Mouse (Mus musculus) bone marrow macrophage, adult 2 months (primary cell): Measurements from ENCODE around the gene Dnmt3a. TPM values are rescaled to one million over a fixed set of nuclear protein-coding genes. Genes with fewer than 3 reads are reported as not detected.
A peak's percentile ranks its signal among the peaks of the same experiment; 100 is the strongest.

Experiments
- H3K27ac ChIP-seq: 2 replicates; pipeline ENCODE4 v1.5.1; 2012; ENCODE audit warnings: low read depth, low read length; ENCODE audit not compliant: insufficient read depth
- H3K4me1 ChIP-seq: 2 replicates; pipeline ENCODE4 v1.6.1; 2012; ENCODE audit warnings: low read length; ENCODE audit not compliant: control insufficient read depth, insufficient read depth
- H3K4me3 ChIP-seq: 2 replicates; pipeline ENCODE4 v1.5.1; 2012; ENCODE audit warnings: mild to moderate bottlenecking, low read length, moderate library complexity; ENCODE audit not compliant: insufficient read depth
- CTCF ChIP-seq: IDR thresholded peaks from 2 replicates; pipeline ENCODE4 v1.5.1; 2012; ENCODE audit warnings: low read depth, mild to moderate bottlenecking, low read length, moderate library complexity
- POLR2A ChIP-seq: IDR thresholded peaks from 2 replicates; pipeline ENCODE4 v1.6.1; 2012; ENCODE audit warnings: mild to moderate bottlenecking, low read depth, low read length, borderline replicate concordance
- polyA plus RNA-seq: library from polyadenylated mRNA; stranded (reverse); fragments of >200 nt; gene quantifications from 2 replicates; pipeline ENCODE4 v1.2.4, GENCODE M21; 2012; ENCODE audit not compliant: missing spikeins, insufficient read depth, insufficient read length

Gene Dnmt3a
- polyA plus RNA-seq, 1 experiment = 53.8 TPM

DNA sequence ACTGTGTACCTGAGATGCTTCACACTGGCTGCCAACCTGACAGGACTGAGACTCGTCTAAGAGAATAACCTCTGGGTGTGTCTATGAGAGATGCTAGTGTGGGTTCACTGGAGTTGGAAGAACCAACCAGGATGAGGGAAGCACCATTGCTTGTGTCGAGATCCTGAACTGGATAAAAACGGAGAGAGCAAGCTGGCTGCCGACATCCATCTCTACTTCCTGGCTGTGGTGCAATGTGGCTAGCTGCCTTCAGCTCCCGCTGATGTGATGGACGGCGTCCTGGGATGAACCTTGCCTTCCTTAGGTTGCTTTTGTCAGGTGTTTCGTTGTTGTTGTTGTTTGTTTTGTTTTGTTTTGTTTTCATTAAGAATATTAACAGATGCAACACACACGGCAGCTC lies 52.0 kb downstream of the Dnmt3a start:
- Histone ChIP-seq H3K4me1 (peaks cover 82% of the 10 kb centered on the region), H3K4me3 (no peak overlapping the region), H3K27ac (peak overlapping the region; percentile 96)
- TF ChIP-seq CTCF (no peak), POLR2A (no peak)

DNA sequence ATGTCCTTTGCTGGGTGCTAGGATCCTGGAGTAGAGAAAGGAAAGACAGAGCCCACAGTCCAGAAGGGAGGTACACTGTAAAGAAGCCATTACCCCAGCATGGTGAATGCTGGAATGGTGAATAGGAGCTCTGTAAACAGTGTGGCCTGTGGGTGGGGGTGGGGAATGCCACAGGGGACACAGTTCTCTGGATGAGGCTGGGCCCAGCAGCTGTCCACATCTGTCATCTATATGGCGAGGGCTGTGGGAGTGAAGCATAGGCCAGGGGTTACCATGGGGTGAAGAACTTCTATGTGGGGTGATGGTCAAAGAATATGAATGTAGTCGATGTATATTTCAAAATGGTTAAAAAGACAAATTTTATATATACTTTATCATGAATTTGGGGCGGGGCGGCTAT lies 52.9 kb downstream of the Dnmt3a start:
- H3K4me3 ChIP-seq = no peak overlapping the region
- TF ChIP-seq POLR2A = no peak
- TF ChIP-seq CTCF = no peak
- no peak overlapping the region for H3K27ac ChIP-seq
- H3K4me1 ChIP-seq = peaks cover 77% of the 10 kb centered on the region

DNA sequence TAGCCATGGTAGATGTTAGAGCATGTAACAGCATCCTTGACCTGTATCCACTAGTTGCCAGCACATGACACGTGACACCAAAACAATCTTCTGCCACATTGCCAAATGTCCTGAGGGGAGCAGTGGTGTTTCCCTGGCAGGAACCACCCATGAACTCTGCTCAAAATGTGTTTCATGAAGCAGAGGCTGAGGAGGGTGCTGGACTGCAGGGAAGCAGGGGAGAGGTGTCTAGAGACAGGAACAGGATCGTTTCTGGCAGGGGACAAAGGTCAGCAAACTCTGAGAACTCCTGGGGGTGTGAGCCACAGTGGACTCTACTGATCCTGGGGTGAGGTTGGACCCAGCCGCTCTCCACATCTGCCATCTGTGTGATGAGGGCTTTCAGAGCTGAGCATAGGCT lies 53.7 kb downstream of the Dnmt3a start:
- no peak overlapping the region for H3K4me3 ChIP-seq
- H3K27ac ChIP-seq = peak overlapping the region; percentile 88; the same call in 1 of the 2 replicates
- TF ChIP-seq POLR2A = no peak
- TF ChIP-seq CTCF = no peak
- peaks cover 70% of the 10 kb centered on the region for H3K4me1 ChIP-seq

DNA sequence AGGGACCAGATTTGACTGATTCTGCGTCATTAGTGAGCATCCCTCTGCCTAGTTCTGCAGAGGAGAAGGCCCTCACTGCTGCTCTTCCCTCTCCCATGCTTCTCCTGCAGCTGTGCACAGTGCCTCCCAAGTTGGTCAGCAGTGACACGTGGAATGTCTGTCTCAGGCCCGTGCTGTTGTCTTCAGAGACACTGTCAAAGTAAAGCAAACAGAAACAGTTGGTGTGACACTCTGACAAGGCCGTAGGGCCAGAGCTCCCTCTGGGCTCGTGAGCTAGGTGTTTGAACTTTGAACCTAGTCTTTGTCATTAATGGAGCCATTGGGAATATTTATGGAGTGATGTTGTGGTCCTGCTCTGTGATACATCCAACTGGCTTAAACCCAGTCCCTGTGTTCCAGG lies 54.2 kb downstream of the Dnmt3a start:
- H3K4me1 ChIP-seq = peaks cover 66% of the 10 kb centered on the region
- TF ChIP-seq CTCF (no peak), POLR2A (no peak)
- H3K27ac ChIP-seq = peak overlapping the region; percentile 88
- H3K4me3 ChIP-seq = no peak overlapping the region

DNA sequence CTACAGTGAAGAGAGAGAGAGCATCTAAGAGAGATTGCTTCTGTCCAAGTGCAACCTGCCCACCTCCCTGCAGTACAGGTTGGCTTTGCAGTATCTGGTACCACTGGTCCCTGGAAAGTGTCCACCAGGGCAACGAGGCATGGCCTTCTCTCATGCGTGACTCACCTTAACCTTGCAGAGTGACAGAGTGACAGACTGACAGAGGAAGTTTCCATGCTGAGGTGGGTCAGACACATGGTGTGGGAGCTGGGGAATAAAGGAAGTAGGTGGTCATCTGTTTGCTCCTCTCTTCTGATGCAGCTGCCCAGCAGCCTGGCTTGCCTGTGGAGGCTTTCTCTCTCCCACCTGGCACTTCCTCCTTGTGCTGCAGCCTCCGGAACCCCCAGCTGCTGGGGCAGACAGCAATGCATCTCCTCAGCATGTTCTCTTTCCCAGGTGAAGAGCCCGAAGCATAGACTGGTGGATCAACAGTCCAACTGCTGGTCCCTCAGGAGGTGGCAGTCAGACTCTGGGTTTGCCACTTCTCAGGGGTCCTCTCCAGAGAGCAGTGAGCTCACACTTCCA lies 55.9 kb downstream of the Dnmt3a start:
- H3K4me1 ChIP-seq = peaks cover 62% of the 10 kb centered on the region
- H3K27ac ChIP-seq = peak overlapping the region; percentile 88
- TF ChIP-seq CTCF = no peak
- peak overlapping the region; percentile 54 for H3K4me3 ChIP-seq

DNA sequence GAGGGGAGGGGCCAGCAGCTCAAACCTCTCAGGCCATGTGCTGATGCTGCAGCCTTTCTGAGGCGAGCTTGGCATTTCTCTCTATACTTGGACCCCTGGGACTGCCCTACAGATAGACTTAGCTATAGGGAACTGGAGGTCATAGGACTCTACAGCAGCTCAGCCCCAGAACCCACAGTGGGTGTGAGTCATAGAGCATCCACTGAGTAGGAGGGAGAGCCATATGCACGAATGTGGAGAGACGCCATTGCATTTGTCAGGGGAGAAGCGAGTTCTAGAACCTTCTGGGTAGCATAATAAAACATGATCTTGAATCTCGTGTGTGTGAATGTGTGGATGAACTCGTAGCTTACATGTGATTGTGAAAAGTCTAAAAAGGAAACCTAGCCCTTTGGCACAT lies 56.4 kb downstream of the Dnmt3a start:
- peaks cover 61% of the 10 kb centered on the region for H3K4me1 ChIP-seq
- TF ChIP-seq CTCF (no peak), POLR2A (no peak)
- H3K4me3 ChIP-seq = peak overlapping the region; percentile 54

DNA sequence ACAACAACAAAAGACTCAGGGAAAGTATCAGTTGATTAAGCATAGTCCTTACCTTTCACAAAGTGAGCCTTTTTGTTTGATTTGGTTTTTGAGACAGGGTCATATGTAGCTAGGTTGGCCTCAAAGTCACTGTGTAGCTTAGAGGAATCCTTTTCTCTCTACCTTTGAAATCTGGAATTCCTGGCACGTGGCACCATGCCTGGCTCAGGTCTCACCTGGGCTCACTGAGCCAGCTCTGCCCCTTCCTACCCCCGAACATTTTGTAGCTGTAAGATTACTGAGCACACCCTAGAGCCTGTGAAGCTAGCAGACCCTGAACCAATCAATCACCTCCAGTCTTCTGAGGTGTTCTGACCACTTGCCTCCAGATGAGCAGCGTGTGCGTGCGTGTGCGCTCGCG lies 58.4 kb downstream of the Dnmt3a start:
- Histone ChIP-seq H3K27ac (no peak overlapping the region), H3K4me3 (no peak overlapping the region), H3K4me1 (peaks cover 64% of the 10 kb centered on the region)
- TF ChIP-seq POLR2A = no peak
- no peak for TF ChIP-seq CTCF

More for the DNA sequence above, 56.4 kb downstream of the Dnmt3a start:
- H3K27ac ChIP-seq = peak overlapping the region; percentile 88

DNA sequence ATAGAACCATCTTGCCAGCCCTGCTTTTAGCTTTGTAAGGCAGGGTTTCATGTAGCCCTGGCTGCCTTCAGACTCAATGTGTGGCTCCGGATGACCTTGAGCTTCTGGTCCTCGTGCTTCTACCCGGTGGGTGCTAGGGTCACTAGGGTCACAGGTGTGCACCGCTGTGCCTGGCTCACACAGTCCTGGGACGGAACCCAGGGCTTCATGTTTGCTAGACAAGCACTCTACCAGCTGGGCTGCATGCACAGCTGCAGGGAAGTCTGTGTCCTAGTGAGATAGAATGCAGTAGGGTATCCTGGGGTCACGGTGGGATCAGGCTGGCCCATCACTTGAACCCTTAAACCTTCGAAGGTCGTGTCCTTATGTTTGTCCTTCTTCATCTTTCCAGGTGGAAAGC lies 59.8 kb downstream of the Dnmt3a start:
- TF ChIP-seq POLR2A (no peak), CTCF (no peak)
- H3K4me3 ChIP-seq = no peak overlapping the region
- H3K27ac ChIP-seq = no peak overlapping the region
- peaks cover 64% of the 10 kb centered on the region for H3K4me1 ChIP-seq

DNA sequence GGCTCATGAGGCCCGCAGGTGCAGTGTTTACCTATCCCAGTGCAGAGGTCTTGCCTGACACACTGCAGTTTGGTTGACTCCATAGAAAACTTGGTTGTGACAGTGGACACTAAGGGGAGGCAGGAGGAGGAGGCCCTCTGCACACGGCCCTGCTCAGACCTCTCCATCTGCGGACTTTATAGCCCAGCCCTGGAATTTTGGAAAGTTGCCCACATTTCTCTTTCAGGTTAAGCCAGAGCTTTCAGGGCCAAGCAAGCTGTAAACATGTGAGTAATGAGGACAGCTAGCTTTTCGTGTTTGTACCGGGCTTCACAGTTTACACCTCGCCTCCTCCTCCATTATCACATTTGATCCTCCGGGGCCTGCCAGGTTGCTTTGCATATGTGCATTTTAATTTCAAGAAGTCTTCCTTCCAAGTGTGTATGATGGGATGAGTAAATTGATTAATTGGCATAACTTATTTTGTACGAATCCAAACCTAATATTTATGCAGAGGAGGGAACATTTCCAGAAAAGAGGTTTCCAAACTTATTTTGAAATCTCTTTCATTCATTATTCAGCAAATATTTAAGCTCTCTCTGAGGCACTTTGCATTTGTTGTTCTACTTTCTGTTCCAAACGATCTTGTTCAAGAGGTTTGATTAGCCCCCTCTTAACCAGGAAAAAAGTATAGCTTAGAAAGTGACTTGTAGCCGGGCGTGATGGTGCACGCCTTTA lies 61.0 kb downstream of the Dnmt3a start:
- H3K4me1 ChIP-seq = peaks cover 62% of the 10 kb centered on the region

DNA sequence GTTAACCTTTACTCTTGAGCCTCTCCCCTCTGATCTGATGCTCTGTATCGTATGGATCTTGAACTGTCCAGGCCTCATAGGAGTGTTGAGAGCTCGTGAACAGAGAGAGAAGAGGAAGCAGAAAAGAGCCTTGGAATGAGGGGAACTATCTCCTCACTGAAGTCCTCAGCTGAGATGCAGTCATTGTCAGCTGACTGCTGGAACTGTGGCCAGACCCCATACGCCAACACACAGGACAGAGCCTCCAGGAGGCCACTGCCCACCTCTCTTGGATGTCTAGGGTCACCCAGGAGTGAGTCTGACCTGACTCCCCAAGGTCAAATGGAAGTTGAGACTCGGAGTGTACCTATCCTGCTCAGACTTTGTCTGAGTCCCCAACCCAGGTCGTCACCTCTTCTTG lies 62.3 kb downstream of the Dnmt3a start:
- H3K4me3 ChIP-seq = no peak overlapping the region
- peaks cover 62% of the 10 kb centered on the region for H3K4me1 ChIP-seq
- peak overlapping the region; percentile 98 for H3K27ac ChIP-seq

More for the DNA sequence above, 61.0 kb downstream of the Dnmt3a start:
- Histone ChIP-seq H3K4me3 (no peak overlapping the region), H3K27ac (peak overlapping the region; percentile 98)
- TF ChIP-seq POLR2A (no peak), CTCF (no peak)

More for the DNA sequence above, 62.3 kb downstream of the Dnmt3a start:
- no peak for TF ChIP-seq CTCF
- TF ChIP-seq POLR2A = no peak
